Mouse (Mus musculus) T-helper 1 cell (primary cell): ENCODE data around the gene Hnrnpl.

ENCODE experiments used
- in situ Hi-C: fragments of 300-600 bp; cut with MboI, MseI; formaldehyde crosslinking; loops from one replicate; pipeline ENCODE4 v1.15.1; 2025; ENCODE audit warnings: high pct_unique_total_duplicates

The Hnrnpl gene

DNA sequence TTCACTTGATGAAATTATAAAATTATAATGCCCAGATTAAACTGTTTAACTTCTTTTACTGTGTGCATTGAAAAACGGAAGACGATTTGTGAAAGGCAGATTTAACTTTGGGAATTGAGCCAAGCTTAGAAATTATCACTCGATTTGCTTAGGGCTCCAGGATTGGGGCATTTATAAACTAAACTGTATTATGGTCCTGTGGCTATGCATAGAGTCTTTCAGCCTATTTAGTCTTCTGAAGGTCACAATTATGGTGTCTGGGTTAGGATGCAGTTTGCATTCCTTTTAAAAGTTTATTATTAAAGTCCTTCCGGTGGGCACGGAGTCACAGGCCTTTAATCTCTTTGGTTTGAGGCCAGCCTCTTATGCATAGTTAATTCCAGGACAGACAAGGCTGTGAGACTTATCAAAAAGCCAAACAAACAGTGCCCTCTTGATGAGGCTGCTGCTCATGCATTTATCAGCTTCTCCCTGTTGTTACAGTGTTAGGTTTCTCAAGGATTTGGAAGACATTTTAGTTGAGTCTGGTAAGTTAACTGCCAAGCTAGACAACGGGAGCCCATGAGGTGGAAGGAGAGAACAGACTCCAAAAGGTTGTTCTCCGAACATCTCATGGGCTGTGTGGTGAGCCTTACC, 3.4 kb downstream of the Hnrnpl start:
- in situ Hi-C loops: no loop called here

DNA sequence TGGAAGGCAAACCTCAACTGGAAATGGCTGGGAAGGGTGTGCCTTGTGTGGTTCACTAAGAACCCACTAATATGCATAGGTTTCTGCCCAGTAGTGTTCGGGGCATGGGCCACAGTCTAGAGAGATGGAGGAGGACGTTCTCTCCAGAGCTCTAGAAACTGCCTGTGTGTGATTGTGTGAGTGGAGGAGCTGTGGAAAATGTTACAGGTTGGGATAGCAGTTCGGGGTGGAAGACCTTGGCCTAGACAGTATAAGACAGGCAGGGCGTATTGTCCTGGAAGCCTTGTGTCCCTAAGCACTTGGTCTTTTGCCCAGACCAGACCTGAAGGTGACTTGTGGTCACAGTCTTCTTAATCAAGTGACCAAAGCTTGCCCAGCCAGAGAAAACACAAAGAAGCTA, 4.1 kb downstream of the Hnrnpl start:
- in situ Hi-C loops: no loop called here

DNA sequence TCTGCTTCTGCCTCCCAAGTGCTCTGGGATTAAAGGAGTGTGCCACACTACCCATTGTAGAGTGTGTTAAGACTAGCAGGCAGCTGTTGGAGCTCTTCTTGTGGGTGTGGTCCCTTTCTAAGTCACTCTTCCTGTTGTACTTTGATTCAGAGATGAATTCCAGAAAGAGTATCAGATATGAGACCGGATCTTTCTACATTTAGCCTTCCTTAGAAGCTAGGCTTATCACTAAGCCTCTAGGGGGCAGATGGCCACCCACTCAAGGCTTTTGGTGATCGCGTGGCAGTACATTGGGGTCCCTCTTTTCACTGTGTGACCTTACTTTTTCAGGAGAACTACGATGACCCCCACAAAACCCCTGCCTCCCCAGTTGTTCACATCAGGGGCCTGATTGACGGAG, 4.6 kb downstream of the Hnrnpl start:
- in situ Hi-C loops: no loop called here

DNA sequence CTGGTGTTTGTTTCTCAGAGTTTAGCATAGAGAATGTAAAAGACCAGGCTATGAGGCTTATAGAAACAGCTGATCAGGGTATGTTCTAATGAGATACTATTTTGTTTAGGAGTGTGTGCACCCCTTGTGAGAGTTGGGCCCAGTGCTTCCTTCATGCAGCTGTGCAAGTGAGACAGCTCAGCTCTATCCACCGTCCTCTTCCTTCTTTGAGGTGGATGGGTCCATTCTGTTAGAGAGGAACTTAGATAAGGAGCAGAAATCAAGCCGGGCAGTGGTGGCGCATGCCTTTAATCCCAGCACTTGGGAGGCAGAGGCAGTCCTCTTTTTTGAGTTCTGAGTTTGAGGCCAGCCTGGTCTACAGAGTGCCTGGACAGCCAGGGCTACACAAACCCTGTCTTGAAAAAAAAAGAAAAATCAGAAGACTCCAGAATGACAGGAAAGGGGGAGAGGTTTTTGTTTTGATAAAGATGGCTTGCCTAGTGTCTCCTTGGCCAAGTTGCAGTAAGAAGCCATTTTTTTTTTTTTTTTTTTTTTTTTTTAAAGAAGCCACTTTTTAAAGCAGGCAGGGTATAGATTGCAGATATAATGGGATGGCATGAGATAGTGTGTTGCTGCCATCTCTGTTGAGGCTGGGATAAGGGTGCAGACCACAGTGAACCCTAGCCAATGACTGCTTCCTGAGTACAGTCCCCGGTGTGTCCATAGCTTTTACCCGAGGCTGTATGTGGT, 6.1 kb downstream of the Hnrnpl start:
- in situ Hi-C loops: no loop called here

DNA sequence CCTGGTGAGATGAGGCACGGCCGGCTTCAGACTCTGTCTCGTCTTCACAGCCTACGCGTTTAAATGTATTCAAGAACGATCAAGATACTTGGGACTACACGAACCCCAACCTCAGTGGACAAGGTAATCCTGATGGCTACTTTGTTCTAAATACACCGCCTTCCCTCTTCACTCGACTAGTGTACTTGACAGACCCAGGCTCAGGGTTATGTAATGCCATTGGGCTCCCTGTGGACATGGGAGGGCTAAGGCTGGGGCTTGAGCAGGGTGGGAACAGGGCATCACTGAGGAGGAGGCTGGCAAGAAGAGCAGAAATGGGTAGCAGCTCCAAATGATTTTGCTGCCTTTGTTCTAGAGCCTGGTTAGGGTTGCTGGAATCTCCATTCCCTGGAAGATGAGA, 6.9 kb downstream of the Hnrnpl start:
- in situ Hi-C loops: no loop called here

DNA sequence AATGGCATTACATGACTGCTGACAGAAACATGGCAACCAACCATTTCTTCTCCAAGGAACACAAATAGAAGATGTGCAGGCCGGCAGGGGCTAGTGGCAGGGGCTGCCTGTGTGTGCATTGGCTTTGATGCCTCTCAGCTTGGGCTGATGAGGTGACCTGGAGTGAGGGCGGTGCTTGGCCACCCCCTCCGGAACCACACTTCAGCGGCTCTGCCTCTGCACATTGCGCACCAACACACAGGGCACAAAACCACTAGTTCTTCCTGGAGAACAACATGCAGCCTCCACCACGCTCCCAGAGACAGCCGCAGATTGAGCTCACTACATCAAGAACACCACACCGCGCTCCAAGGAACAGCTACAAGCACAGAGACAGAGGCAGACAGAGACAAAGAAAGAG, 7.9 kb downstream of the Hnrnpl start:
- in situ Hi-C loops: no loop called here

DNA sequence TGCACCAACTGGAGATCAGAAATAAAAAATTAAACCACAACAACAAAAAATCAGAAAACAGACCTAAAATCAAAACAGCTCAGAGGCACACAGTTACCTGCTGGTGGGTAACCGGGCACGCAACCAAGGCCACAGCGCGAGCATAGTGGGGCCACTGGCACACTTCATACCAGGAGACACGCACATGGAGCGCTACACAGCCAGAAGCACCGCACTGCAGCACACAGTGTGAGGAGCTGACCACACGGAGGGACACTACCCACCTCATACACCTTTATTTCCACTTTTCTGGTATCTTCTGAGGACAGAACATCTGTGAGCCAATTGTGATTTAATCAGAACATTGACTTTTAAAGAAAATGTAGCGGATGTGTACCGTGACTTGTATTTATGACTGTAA, 8.6 kb downstream of the Hnrnpl start:
- in situ Hi-C loops: no loop called here

DNA sequence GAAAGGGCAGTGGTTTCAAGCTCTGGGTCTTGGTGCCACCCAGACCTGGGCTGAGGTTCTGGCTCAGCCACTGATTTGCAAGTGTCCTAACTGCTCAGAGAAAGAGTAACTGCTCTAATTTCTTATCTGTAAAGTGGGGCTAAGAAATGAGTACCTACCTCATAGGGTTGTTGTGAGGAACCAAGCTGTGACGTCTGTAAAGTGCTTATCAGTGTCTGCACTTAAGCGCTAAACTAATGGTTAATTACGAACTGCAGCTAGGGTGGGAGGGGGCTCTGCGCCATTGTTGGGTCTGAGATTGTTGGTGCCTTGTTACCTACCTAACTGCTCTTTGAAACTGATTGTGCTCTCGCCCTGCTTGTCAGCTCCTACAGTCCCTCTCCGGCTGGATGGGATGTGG, 9.2 kb downstream of the Hnrnpl start:
- in situ Hi-C loops: no loop called here

DNA sequence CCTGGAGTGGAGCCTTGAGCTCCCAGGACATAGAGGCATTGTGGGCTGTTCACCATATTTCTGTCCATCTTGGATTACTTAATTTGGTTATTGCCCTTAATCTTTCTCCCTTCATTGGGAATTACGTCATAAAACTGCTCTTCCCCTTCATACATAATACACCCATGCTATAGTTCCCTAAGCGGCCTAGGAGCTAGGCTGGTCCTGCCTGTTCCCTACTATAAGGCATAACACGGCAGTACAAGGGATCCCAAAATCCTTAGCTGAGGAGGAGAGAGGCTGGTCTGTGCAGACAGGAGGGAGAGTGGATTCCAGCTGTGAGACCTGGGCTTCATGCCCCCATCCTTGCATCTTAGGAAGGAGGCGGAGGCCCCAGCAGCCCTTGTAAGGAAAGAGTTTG, 9.6 kb downstream of the Hnrnpl start:
- in situ Hi-C loops: no loop called here

DNA sequence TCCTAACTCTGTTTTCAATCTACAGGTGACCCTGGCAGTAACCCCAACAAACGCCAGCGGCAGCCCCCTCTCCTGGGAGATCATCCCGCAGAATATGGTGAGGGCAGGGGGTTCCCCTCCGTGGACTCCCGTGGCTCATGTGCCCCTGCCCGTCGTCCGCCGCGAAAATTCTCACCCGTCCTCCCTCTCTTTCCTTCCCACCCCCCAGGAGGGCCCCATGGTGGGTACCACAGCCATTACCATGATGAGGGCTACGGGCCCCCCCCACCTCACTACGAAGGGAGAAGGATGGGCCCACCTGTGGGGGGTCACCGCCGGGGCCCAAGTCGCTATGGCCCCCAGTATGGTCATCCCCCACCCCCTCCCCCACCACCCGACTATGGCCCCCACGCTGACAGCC, 10.1 kb downstream of the Hnrnpl start:
- in situ Hi-C loops: no loop called here

DNA sequence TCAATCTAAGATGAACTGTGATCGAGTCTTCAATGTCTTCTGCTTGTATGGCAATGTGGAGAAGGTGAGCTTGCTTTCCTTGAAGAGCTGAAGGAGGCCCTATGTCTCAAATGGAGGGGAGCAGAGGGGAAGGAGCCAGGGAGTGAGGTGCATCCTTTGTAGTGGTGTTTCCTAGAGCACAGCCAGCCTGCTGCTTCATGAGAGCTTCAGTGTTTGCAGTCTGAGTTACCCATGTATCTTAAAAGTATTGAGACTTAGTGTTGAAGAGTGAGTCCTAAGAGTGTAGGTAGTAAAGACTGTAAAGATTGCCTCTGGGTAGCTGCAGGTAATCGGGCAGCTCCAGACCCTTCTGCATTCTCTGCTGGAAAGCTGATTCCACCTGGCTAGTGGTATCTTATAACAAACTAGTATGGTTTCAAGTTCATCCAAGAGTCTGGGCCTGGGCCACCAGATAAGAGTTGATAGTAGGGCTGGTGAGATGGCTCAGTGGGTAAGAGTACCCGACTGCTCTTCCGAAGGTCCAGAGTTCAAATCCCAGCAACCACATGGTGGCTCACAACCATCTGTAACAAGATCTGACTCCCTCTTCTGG, 10.6 kb downstream of the Hnrnpl start:
- in situ Hi-C loops: no loop called here

DNA sequence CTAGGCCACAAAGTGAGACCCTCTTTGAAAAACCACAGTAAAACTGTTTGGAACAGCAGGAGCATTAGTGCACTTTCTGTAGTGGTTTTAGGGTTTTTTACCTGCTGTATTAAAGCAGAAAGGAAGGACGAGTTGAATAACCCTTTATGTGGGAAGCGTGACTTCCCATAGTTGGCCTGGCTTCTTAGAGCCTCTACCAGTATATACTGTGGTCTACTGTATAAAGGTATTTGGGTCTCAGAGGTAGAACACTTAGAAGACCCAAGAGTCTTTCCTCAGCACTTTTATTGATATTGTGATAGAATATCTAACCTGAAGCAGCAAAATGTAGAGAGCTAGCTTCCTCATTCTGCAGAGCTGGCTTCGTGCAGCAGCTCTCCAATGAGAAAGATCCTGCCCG, 11.2 kb downstream of the Hnrnpl start:
- in situ Hi-C loops: no loop called here

DNA sequence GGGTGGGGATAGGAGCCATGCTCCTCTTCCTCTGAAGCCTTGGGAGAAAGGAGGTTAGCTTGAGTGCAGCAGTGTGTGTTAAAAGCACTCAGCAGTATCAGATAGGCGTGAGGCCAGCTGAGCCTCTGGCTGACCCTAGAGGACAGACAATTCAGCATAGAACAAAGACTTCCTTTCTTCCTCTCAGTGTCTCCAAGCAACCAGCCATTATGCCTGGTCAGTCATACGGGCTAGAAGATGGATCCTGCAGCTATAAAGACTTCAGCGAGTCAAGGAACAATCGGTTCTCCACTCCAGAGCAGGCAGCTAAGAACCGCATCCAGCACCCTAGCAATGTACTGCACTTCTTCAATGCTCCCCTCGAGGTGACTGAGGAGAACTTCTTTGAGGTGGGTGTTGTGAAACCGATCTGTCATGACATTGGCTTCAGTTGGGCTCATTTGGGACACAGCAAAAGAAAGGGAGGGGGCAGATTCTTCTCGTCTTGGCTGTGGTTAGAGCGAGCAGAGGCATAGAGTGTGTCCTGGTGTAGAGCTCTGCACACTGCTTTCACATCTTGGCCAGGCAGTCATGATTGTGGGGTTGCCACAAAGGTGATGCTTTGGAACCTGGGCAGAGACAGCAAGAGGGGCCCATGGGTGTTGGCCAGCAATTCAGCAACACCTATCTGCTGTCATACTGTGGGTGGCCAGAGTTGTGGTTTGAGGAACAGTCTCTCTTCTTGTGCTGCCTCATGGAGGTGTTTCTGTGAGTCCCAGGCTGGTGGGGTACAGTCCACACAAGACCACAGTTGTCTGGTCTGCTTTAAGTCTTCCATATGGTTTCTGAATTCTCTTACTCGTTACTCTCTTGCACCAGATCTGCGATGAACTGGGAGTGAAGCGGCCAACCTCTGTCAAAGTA, 12.3 kb downstream of the Hnrnpl start:
- in situ Hi-C loops: loop anchor here (5.0 to 10.0 kb wide), 2 partner anchors 47 to 1604 kb away; partner anchors contain the start of gene Nfkbid

DNA sequence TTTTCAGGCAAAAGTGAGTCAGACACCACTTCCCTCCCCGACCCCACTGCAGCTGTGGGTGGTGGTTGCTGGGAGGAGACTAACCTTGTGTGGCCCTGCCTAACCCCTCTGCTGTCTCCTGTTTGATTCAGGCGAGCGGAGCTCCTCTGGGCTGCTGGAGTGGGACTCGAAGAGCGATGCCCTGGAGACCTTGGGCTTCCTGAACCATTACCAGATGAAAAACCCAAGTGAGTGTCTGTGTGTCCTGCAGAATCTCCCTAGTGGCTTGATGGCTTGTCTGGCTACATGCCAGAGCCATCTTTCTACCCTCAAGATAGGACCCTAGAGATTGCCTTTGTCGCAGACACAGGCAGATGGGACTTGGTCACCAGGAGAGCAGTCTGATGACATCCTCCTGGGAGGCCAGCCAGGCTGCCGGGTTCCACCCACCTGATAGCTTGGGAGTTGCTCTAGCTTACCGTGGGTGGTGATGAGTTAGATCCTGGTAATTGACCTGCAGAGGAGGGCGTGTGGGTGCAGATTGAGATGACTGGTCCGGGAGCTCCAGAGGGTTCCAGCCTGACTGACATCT, 13.0 kb downstream of the Hnrnpl start:
- in situ Hi-C loops: loop anchor here (5.0 to 10.0 kb wide), 2 partner anchors 46 to 1603 kb away; partner anchors contain the start of gene Nfkbid

DNA sequence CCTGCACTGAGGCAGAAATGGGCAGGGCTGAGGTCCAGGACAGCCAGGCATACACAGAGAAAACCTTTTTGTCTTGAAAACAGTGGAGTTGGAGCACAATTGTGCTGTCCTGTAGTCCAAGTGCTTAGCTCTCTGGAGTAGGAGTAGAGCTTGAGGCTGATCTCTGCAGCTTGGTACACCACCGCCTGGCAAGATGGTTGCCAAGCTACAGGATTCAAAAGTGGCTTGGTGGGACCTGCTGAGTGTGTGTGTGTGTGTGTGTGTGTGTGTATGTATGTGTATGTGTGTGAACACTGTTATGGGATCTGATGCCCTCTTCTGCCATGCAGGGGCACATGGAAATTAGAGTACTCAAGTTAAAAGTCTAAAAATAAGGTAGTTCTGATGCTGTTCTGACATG, 14.2 kb downstream of the Hnrnpl start:
- in situ Hi-C loops: loop anchor here (5.0 to 10.0 kb wide), 2 partner anchors 45 to 1602 kb away; partner anchors contain the start of gene Nfkbid

DNA sequence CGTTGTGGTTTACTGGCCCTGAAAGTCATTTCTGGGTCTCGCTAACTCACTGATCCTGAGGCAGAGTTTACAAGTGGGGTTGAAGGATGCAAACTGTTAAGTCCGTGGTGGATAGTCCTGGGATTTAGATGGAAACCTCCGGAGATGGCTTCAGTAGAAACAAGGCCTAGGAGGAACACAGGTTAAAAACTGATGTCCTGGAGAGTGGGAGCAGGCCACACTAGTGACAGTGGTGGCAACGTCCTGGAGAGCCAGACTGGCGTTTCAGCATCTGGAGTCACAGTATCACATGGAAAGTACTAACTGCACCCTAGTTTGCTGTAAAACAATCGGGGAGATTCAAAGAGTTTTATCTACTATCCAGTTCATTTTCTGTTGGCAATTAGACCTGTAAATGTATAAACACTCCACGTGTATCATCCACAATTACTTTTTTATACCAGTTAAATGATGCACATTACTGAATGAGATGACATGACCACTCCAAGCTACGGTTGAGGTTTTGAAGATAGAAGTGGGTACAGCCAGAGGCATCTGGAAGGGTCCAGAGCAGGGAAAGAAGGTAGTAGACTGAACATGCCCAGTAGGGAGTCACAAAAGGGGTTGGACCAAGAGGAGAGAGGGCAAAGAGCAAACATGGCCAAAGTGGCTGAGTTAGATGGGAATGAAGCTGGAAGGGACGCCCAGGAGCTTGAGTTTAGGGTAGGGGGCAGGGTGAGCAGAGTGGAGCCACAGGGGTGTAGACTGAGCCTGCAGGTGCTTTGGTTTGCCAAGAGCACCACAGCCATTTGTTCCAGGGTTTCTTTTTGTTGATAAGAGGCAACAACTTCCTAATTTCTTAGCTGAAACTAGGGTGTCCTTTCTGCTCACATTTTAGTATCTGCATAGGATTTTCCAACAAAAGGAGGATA, 14.9 kb downstream of the Hnrnpl start:
- in situ Hi-C loops: loop anchor here (5.0 to 10.0 kb wide), 2 partner anchors 44 to 1602 kb away; partner anchors contain the start of gene Nfkbid

DNA sequence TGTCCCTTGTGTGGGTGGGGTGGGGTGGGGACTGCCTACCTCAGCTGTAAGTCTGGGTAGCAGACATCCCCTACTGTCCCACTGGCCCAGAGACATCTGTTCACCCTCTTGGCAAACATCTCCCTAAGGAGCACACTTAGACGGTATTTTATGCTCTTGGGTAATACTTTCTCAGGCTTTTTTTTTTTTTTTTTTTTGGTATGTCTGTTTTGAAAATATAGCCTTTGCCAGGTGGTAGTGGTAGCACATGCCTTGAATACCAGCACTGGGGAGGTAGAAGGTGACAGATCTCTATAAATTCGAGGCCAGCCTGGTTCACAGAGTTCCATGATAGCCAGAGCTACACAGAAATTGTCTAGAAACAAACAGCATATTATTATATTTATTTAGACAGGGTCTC, 15.6 kb downstream of the Hnrnpl start:
- in situ Hi-C loops: loop anchor here (5.0 to 10.0 kb wide), 2 partner anchors 43 to 1601 kb away; partner anchors contain the start of gene Nfkbid

DNA sequence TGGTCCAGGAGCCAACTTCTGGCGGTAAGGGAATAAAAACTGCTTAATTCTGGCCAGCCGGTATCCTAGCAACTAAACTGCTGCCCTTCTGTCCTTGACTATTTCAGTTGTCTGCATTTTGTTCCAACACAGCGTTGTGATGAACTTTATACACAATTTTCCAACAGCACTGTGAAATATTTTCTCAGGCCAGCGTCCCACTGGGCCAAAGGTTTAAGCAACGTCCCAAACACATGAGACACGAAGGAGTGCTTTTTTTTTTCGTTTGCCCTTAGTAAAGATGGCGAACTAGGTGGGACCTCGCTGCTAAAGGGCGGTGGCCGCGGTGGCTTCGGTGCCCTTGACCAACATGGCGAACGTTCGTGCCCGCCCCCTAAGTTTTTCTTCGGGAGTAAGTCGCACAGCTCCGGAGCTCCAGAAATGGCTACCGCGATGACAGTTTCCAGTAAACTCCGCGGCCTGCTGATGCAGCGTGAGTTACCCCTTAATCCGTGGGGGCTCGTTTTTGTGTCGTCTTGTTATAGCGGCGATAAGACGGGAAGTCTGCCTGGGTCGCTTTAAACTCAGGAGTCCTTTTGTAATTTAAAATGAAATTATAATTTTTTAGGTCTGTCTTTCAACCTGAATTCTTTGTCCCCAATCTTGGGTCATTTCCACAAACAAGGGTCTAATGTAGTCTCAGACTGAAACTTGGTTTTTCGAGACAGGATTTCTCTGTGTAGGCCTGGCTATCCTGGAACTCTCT, 16.8 kb downstream of the Hnrnpl start, which contains the start of gene Ech1:
Gene Ech1 (plus strand): TSS at position 277 of the 745 bp plus-strand sequence.
- in situ Hi-C loops: loop anchor here (5.0 to 10.0 kb wide), 2 partner anchors 42 to 1600 kb away; partner anchors contain the start of gene Nfkbid

DNA sequence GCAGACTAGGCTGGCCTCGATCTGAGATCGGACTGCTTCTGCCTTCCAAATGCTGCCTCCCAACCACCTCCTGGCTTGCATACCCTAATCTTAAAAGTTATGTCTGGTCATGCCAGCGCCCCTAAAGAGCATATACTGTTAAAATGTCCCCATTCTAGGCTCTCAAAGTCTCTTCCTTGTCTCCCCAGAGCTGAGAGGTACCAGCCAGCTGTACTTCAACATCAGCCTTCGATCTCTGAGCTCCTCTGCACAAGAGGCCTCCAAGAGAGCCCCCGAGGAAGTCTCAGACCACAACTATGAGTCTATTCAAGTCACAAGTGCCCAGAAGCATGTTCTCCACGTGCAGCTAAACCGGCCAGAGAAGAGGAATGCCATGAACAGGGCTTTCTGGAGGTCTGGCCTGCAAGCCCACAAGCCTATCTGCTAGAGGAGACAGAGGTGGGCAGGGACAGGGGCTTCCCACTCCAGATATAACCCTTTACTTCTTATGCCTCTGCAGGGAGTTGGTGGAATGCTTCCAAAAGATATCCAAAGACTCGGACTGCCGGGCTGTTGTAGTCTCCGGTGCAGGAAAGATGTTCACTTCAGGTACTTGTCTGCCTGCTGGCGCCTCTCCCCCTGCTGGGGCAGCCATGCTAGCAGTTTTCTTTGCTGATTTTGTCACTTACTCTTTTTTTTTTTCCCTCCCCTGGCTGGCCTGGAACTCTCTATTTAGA, 17.5 kb downstream of the Hnrnpl start:
- in situ Hi-C loops: loop anchor here (10.0 kb wide), 1 partner anchor 1599 kb away; the partner anchor contains the start of gene Nfkbid
